Mouse (Mus musculus) gonadal fat pad, adult 2 months (tissue): Measurements from ENCODE around the gene Tbce. TPM values are rescaled to one million over a fixed set of nuclear protein-coding genes. Genes with fewer than 3 reads are reported as not detected.
A peak's percentile ranks its signal among the peaks of the same experiment; 100 is the strongest.
"Not testable (repeated sequence)": the region's sequence is repeated elsewhere in the genome, so short reads cannot be mapped to it uniquely, and the experiment has no call there.

Source experiments
- DNase-seq: peaks from one replicate; pipeline ENCODE4 v3.0.0-alpha.2; 2012; ENCODE audit warnings: low read depth
- polyA plus RNA-seq: library from polyadenylated mRNA; depleted of rRNA; stranded (reverse); fragments of >200 nt; gene quantifications from 2 replicates; pipeline ENCODE4 v1.2.3, GENCODE M21; 2012; rRNA removed

The Tbce gene
- polyA plus RNA-seq: 20.3 and 25.3 TPM in 2 replicates

GRCm38 (mm10) chr13:14039292-14039965 is at the start of gene Tbce:
Tbce (minus strand) TSS chr13:14039638.
- no peak for DNase-seq

GRCm38 (mm10) chr13:14088669-14089068 is 49.2 kb upstream of the Tbce start:
- DNase-seq: no peak

- no peak for DNase-seq
These were observed 35.9 kb upstream of the Tbce start for GRCm38 (mm10) chr13:14075326-14075725.

- no peak for DNase-seq
These were observed 34.9 kb upstream of the Tbce start for GRCm38 (mm10) chr13:14074371-14074770.

- no peak for DNase-seq
These were observed 29.9 kb upstream of the Tbce start for GRCm38 (mm10) chr13:14069291-14069690.

GRCm38 (mm10) chr13:14068035-14068434 is 28.6 kb upstream of the Tbce start:
- no peak for DNase-seq

GRCm38 (mm10) chr13:14065701-14066100 is 26.3 kb upstream of the Tbce start:
- no peak for DNase-seq

- DNase-seq: no peak
These were observed 25.6 kb upstream of the Tbce start for GRCm38 (mm10) chr13:14065028-14065380.

GRCm38 (mm10) chr13:14064341-14065027 is 25.0 kb upstream of the Tbce start:
- DNase-seq: no peak

GRCm38 (mm10) chr13:14063942-14064271 is 24.5 kb upstream of the Tbce start:
- DNase-seq: no peak

- peak; percentile 99 for DNase-seq
These were observed 23.8 kb upstream of the Tbce start, which contains the start of the genes Arid4b and Ggps1 for GRCm38 (mm10) chr13:14063013-14063941. Arid4b (plus strand) TSS chr13:14063232. Ggps1 (minus strand) TSS chr13:14063488.

- no peak for DNase-seq
These were observed 23.0 kb upstream of the Tbce start for GRCm38 (mm10) chr13:14062209-14063012.

GRCm38 (mm10) chr13:14059582-14059981 is 20.1 kb upstream of the Tbce start:
- DNase-seq: no peak

- DNase-seq: no peak
These were observed 17.4 kb upstream of the Tbce start for GRCm38 (mm10) chr13:14056801-14057200.

GRCm38 (mm10) chr13:14049878-14050277 is 10.4 kb upstream of the Tbce start:
- no peak for DNase-seq

- no peak for DNase-seq
These were observed 5.1 kb upstream of the Tbce start for GRCm38 (mm10) chr13:14044521-14044920.

- DNase-seq: no peak
These were observed 4.4 kb upstream of the Tbce start for GRCm38 (mm10) chr13:14043851-14044250.

GRCm38 (mm10) chr13:14040186-14040585 is 748 bp upstream of the Tbce start:
- peak; percentile 98 for DNase-seq

GRCm38 (mm10) chr13:14038911-14039291 is 537 bp downstream of the Tbce start:
- no peak for DNase-seq

GRCm38 (mm10) chr13:14035875-14036630 is 3.4 kb downstream of the Tbce start:
- DNase-seq: no peak

GRCm38 (mm10) chr13:14035352-14035751 is 4.1 kb downstream of the Tbce start:
- DNase-seq: not testable (repeated sequence)
